Mouse (Mus musculus): ENCODE data around the gene Rpgrip1l.
A peak's percentile ranks its signal among the peaks of the same experiment; 100 is the strongest.

Rpgrip1l gene

GRCm38 (mm10) chr8:91276337-91276736 lies 36.7 kb downstream of the Rpgrip1l start:
- no peak for DNase-seq (ENCODE audit: low read depth, low spot score)

- peak; percentile 76 for DNase-seq (ENCODE audit: low read depth, low spot score)
Measured at GRCm38 (mm10) chr8:91273493-91273892, 39.6 kb downstream of the Rpgrip1l start.

- no peak for DNase-seq (ENCODE audit: low read depth, low spot score)
Measured at GRCm38 (mm10) chr8:91269374-91269958, 43.6 kb downstream of the Rpgrip1l start.

GRCm38 (mm10) chr8:91264564-91264963 lies 48.5 kb downstream of the Rpgrip1l start:
- no peak for DNase-seq (ENCODE audit: low read depth, low spot score)

GRCm38 (mm10) chr8:91263939-91264338 lies 49.1 kb downstream of the Rpgrip1l start:
- DNase-seq (ENCODE audit: low read depth, low spot score) = no peak

GRCm38 (mm10) chr8:91261598-91261997 lies 51.5 kb downstream of the Rpgrip1l start:
- DNase-seq (ENCODE audit: low read depth, low spot score) = no peak

- DNase-seq (ENCODE audit: low read depth, low spot score) = no peak
Measured at GRCm38 (mm10) chr8:91250966-91251365, 62.1 kb downstream of the Rpgrip1l start.

GRCm38 (mm10) chr8:91249758-91250466 lies 63.1 kb downstream of the Rpgrip1l start:
- DNase-seq (ENCODE audit: low read depth, low spot score) = no peak

GRCm38 (mm10) chr8:91245821-91246454 lies 67.1 kb downstream of the Rpgrip1l start:
- no peak for DNase-seq (ENCODE audit: low read depth, low spot score)

- no peak for DNase-seq (ENCODE audit: low read depth, low spot score)
Measured at GRCm38 (mm10) chr8:91242721-91243120, 70.3 kb downstream of the Rpgrip1l start.

- no peak for DNase-seq (ENCODE audit: low read depth, low spot score)
Measured at GRCm38 (mm10) chr8:91241873-91242519, 71.1 kb downstream of the Rpgrip1l start.

GRCm38 (mm10) chr8:91241371-91241770 lies 71.7 kb downstream of the Rpgrip1l start:
- no peak for DNase-seq (ENCODE audit: low read depth, low spot score)

GRCm38 (mm10) chr8:91237191-91237590 lies 75.9 kb downstream of the Rpgrip1l start:
- DNase-seq (ENCODE audit: low read depth, low spot score) = no peak

- no peak for DNase-seq (ENCODE audit: low read depth, low spot score)
Measured at GRCm38 (mm10) chr8:91234097-91234496, 79.0 kb downstream of the Rpgrip1l start.

- peak; percentile 29 for DNase-seq (ENCODE audit: low read depth, low spot score)
Measured at GRCm38 (mm10) chr8:91227421-91227841, 85.6 kb downstream of the Rpgrip1l start.

- no peak for DNase-seq (ENCODE audit: low read depth, low spot score)
Measured at GRCm38 (mm10) chr8:91224227-91224626, 88.8 kb downstream of the Rpgrip1l start.

- no peak for DNase-seq (ENCODE audit: low read depth, low spot score)
Measured at GRCm38 (mm10) chr8:91221841-91222240, 91.2 kb downstream of the Rpgrip1l start.

- peak; percentile 24 for DNase-seq (ENCODE audit: low read depth, low spot score)
Measured at GRCm38 (mm10) chr8:91218271-91218670, 94.8 kb downstream of the Rpgrip1l start.

- peak; percentile 39 for DNase-seq (ENCODE audit: low read depth, low spot score)
Measured at GRCm38 (mm10) chr8:91217062-91217905, 95.8 kb downstream of the Rpgrip1l start.

- DNase-seq (ENCODE audit: low read depth, low spot score) = no peak
Measured at GRCm38 (mm10) chr8:91214287-91214686, 98.8 kb downstream of the Rpgrip1l start.

- DNase-seq (ENCODE audit: low read depth, low spot score) = no peak
Measured at GRCm38 (mm10) chr8:91212948-91213347, 100.1 kb downstream of the Rpgrip1l start.
